Mouse (Mus musculus): ENCODE data around the gene Gm17428. TPM values are rescaled to one million over a fixed set of nuclear protein-coding genes. Genes with fewer than 3 reads are reported as not detected.
"Not testable (repeated sequence)": the region's sequence is repeated elsewhere in the genome, so short reads cannot be mapped to it uniquely, and the experiment has no call there.

The Gm17428 gene
- polyA plus RNA-seq, 1 experiment from 2014 or later = not detected

DNA sequence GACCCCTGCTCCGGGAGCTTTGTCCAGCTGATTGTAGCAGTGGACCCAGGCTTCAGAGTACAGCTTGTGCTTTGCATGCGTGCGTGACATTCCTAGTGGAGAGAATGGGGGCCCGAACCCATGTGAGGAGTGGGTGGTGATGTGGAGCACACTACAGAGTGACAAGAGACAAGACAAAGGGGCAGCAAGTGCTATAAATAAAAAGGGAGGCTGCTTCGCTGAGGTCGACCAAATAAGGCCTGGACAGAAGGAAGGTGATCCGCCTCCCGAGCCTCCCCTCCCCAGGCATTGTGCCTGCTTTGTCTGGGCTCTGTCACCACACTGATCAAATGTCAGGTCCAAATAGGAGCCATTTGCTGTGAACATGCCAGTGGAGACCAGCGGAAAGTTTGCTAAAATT, 20.1 kb downstream of the Gm17428 start:
- 42% methylated on average over 9 of the region's 9 CpGs for WGBS
- no peak for ATAC-seq (ENCODE audit: low FRiP score, low TSS enrichment)
- H3K4me2 ChIP-seq (replicated peaks; ENCODE audit: low read depth, low read length) = no peak overlapping the region
- H3K9ac ChIP-seq (replicated peaks; ENCODE audit: low read length) = no peak overlapping the region
- no peaks in the 10 kb centered on the region for H3K27me3 ChIP-seq (ENCODE audit: insufficient read depth, low read length)
- H3K4me3 ChIP-seq (ENCODE audit: low read length) = no peak overlapping the region
- no peaks in the 10 kb centered on the region for H3K36me3 ChIP-seq (ENCODE audit: insufficient read depth, low read length)
- peaks cover 9% of the 10 kb centered on the region for H3K4me1 ChIP-seq (ENCODE audit: insufficient read depth, low read length)
- H3K9me3 ChIP-seq (ENCODE audit: low read length) = no peaks in the 10 kb centered on the region
- H3K27ac ChIP-seq (ENCODE audit: low read length) = peak overlapping the region; percentile 51

DNA sequence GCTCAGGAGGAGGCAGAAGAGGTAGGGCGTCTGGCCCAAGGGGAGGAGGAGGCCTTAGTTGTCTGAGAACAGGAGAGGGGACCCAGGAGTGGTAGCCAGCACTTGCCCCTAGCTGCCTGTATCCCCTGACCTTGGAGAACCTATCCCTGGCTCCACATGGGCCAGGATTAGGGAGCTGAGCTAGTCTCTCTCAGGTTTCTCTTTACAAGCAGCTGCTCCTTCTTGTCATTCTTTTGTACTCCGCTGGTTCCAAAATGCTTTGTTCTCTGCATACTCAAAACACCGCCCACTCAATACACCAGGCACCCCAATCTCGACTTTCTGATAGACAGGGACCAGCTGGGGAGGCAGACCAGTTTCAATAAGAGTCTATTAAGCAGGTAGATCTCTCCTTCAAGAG, 20.6 kb downstream of the Gm17428 start:
- ATAC-seq (ENCODE audit: low FRiP score, low TSS enrichment) = peak; percentile 47; the same call in 1 of the 2 replicates
- no peak overlapping the region for H3K4me2 ChIP-seq (replicated peaks; ENCODE audit: low read depth, low read length)
- H3K4me1 ChIP-seq (ENCODE audit: insufficient read depth, low read length) = peaks cover 13% of the 10 kb centered on the region
- no peak overlapping the region for H3K4me3 ChIP-seq (ENCODE audit: low read length)
- no peaks in the 10 kb centered on the region for H3K36me3 ChIP-seq (ENCODE audit: insufficient read depth, low read length)
- H3K27me3 ChIP-seq (ENCODE audit: insufficient read depth, low read length) = no peaks in the 10 kb centered on the region
- H3K9ac ChIP-seq (replicated peaks; ENCODE audit: low read length) = no peak overlapping the region
- 29% methylated on average over 4 of the region's 4 CpGs for WGBS
- H3K27ac ChIP-seq (ENCODE audit: low read length) = peak overlapping the region; percentile 40; the same call in 1 of the 2 replicates
- H3K9me3 ChIP-seq (ENCODE audit: low read length) = no peaks in the 10 kb centered on the region

DNA sequence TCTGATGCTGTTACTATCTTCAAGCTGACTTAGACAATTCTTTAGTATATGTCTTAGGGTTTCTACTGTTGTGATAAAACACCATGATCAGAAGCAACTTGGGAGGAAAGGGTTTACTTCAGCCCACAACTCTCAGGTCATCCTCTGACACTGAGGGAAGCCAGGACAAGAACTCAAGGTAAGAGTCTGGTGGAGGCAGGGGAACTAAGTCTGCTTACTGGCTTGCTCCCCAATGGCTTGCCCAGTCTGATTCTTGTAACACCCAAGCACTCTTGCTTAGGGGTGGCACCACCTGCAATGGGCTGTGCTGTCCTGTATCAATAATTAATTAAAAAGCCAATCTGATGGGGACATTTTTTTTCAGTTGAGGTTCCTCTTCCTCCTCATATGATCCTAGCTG, 21.9 kb downstream of the Gm17428 start:
- H3K4me2 ChIP-seq (replicated peaks; ENCODE audit: low read depth, low read length) = no peak overlapping the region

DNA sequence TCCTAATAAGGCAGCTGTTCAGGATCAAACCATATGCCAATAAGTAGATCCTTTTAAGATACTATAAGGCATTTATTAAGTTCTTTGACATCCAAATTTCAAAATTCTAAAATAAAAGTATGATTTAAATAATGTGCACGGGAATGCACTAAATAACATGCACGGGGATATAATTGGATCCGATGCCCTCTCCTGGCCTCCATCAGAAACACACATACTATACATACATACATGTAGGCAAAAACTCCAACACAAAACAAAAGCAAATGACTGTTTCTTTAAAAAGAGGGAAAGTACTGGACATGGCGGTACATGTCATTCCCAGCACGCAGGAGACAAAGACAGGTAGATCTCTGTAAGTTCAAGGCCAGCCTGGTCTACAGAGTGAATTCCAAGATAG, 23.1 kb downstream of the Gm17428 start:
- ATAC-seq (ENCODE audit: low FRiP score, low TSS enrichment); H3K27me3 ChIP-seq (ENCODE audit: insufficient read depth, low read length); H3K9me3 ChIP-seq (ENCODE audit: low read length); H3K36me3 ChIP-seq (ENCODE audit: insufficient read depth, low read length); H3K9ac ChIP-seq (replicated peaks; ENCODE audit: low read length); H3K27ac ChIP-seq (ENCODE audit: low read length); H3K4me3 ChIP-seq (ENCODE audit: low read length); H3K4me2 ChIP-seq (replicated peaks; ENCODE audit: low read depth, low read length): not testable (repeated sequence)
- H3K4me1 ChIP-seq (ENCODE audit: insufficient read depth, low read length) = peaks cover 21% of the 10 kb centered on the region
- 88% methylated on average over 5 of the region's 5 CpGs for WGBS

More for the DNA sequence above, 21.9 kb downstream of the Gm17428 start:
- no peak for ATAC-seq (ENCODE audit: low FRiP score, low TSS enrichment)
- Histone ChIP-seq H3K27me3 (ENCODE audit: insufficient read depth, low read length) (no peaks in the 10 kb centered on the region), H3K27ac (ENCODE audit: low read length) (no peak overlapping the region), H3K9me3 (ENCODE audit: low read length) (no peaks in the 10 kb centered on the region), H3K36me3 (ENCODE audit: insufficient read depth, low read length) (no peaks in the 10 kb centered on the region), H3K4me3 (ENCODE audit: low read length) (no peak overlapping the region), H3K9ac (replicated peaks; ENCODE audit: low read length) (no peak overlapping the region), H3K4me1 (ENCODE audit: insufficient read depth, low read length) (peaks cover 24% of the 10 kb centered on the region)

DNA sequence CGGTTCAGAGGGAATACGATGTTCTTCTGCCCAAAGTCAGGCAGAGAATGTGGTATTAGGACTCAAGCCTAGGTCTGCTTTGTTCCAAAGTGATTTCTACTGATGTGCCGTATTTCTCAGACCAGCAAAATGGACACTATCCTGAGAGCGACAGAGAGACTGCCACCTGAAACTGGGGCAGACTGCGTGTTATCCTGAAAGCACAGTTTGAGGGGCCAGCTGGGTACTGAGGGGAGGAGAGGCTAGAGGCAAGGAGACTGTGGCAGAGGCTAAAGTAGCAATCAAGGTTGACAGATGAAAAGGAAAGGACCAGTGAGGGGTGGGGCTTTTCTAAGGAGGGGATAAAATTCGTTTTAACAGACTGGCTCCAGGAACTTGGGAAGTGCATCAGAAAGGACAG, 24.1 kb downstream of the Gm17428 start:
- Histone ChIP-seq H3K4me1 (ENCODE audit: insufficient read depth, low read length) (peaks cover 19% of the 10 kb centered on the region), H3K27ac (ENCODE audit: low read length) (no peak overlapping the region), H3K4me2 (replicated peaks; ENCODE audit: low read depth, low read length) (no peak overlapping the region), H3K9me3 (ENCODE audit: low read length) (no peaks in the 10 kb centered on the region), H3K36me3 (ENCODE audit: insufficient read depth, low read length) (no peaks in the 10 kb centered on the region), H3K27me3 (ENCODE audit: insufficient read depth, low read length) (no peaks in the 10 kb centered on the region), H3K4me3 (ENCODE audit: low read length) (no peak overlapping the region), H3K9ac (replicated peaks; ENCODE audit: low read length) (no peak overlapping the region)
- no peak for ATAC-seq (ENCODE audit: low FRiP score, low TSS enrichment)
- WGBS = 80% methylated on average over 6 of the region's 6 CpGs

DNA sequence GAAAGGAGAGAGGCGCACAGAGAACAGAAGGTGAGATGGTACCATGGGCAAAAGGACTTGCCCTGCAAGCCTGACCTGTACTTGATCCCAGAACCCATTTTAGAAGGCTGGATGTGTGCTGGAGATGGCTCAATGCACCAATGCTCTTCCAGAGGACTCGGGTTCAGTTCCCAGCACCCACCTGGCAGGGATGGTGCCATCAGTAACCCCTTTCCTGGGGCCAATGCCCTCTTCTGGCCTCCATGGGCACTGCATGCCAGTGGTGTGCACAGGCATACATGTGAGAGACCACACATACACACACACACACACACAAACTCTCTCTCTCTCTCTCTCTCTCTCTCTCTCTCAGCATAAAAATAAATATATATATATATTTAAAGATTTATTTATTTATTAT, 24.7 kb downstream of the Gm17428 start:
- ATAC-seq (ENCODE audit: low FRiP score, low TSS enrichment) = no peak
- no peak overlapping the region for H3K9ac ChIP-seq (replicated peaks; ENCODE audit: low read length)
- peaks cover 19% of the 10 kb centered on the region for H3K4me1 ChIP-seq (ENCODE audit: insufficient read depth, low read length)
- WGBS = 100% methylated on average over 2 of the region's 2 CpGs
- no peaks in the 10 kb centered on the region for H3K27me3 ChIP-seq (ENCODE audit: insufficient read depth, low read length)
- H3K4me3 ChIP-seq (ENCODE audit: low read length) = no peak overlapping the region
- H3K4me2 ChIP-seq (replicated peaks; ENCODE audit: low read depth, low read length) = no peak overlapping the region
- H3K36me3 ChIP-seq (ENCODE audit: insufficient read depth, low read length) = no peaks in the 10 kb centered on the region
- no peak overlapping the region for H3K27ac ChIP-seq (ENCODE audit: low read length)
- no peaks in the 10 kb centered on the region for H3K9me3 ChIP-seq (ENCODE audit: low read length)

DNA sequence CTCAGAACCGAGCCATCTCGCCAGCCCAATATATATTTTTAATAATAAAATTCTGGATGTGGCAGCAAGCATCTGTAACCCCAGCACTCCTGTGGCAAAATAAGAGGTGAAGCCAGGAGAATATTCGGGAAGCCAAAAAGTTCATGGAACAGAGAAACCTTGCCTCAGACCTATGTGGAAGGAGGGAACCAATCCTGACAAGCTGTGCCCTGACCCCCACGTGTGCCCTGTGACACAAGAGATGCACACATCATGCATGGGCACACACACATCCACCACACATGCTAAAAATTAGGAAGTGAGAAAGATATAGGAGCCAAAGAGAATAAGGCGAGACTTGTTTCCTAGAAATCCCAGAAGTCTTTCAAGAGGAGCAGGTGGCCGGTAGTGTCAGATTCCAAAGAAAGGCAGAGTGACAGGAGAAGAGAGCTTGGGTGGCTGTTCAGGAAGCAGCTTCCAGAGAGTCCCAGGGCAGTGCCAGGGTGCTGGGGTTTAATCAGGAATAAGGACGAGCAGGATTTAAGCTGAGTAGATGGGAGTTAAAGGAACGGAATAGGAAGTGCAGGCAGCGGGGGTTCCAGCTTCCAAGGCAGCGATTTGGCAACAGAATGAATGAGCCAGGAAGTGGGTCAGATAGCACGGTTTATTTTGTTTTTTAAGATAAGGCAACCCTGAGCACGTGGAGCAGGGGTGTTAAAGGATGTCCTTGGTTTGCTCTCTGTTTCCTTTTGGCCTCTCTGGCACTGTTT, 25.4 kb downstream of the Gm17428 start:
- 32% methylated on average over 12 of the region's 12 CpGs for WGBS
- ATAC-seq (ENCODE audit: low FRiP score, low TSS enrichment) = no peak

DNA sequence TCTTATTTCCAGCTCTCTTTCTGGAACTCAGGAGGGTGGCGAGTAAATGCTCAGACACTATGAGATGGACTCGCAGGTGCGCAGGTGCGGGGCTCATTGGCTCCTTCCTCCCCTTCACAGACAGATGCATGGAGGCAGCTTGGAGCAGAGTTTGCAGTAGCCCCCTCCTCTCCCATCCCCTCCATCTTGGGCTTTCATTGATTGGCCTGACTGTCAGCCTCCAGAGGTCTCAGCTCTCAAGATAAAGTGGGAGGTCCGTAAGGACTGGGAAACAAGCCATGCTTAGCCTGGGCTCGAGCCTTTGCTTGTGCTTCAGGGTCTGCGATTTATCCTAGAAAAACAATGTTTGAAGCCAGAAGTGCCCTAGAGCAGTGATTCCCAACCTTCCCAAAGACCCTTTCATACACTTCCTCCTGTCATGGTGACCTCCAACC, 26.0 kb downstream of the Gm17428 start:
- Histone ChIP-seq H3K36me3 (ENCODE audit: insufficient read depth, low read length) (no peaks in the 10 kb centered on the region), H3K9ac (replicated peaks; ENCODE audit: low read length) (no peak overlapping the region; the same call in 1 of the 2 replicates), H3K9me3 (ENCODE audit: low read length) (no peaks in the 10 kb centered on the region), H3K27me3 (ENCODE audit: insufficient read depth, low read length) (no peaks in the 10 kb centered on the region), H3K4me3 (ENCODE audit: low read length) (no peak overlapping the region), H3K4me1 (ENCODE audit: insufficient read depth, low read length) (peaks cover 19% of the 10 kb centered on the region), H3K4me2 (replicated peaks; ENCODE audit: low read depth, low read length) (no peak overlapping the region), H3K27ac (ENCODE audit: low read length) (no peak overlapping the region)
- 52% methylated on average over 7 of the region's 7 CpGs for WGBS
- 0 out of 2 replicates have a peak, but pooled peaks have one; percentile 24 for ATAC-seq (ENCODE audit: low FRiP score, low TSS enrichment)

More for the DNA sequence above, 25.4 kb downstream of the Gm17428 start:
- Histone ChIP-seq H3K27me3 (ENCODE audit: insufficient read depth, low read length) (no peaks in the 10 kb centered on the region), H3K4me3 (ENCODE audit: low read length) (no peak overlapping the region), H3K4me1 (ENCODE audit: insufficient read depth, low read length) (peaks cover 19% of the 10 kb centered on the region), H3K9ac (replicated peaks; ENCODE audit: low read length) (no peak overlapping the region; the same call in 1 of the 2 replicates), H3K27ac (ENCODE audit: low read length) (no peak overlapping the region), H3K36me3 (ENCODE audit: insufficient read depth, low read length) (no peaks in the 10 kb centered on the region), H3K4me2 (replicated peaks; ENCODE audit: low read depth, low read length) (no peak overlapping the region), H3K9me3 (ENCODE audit: low read length) (no peaks in the 10 kb centered on the region)

DNA sequence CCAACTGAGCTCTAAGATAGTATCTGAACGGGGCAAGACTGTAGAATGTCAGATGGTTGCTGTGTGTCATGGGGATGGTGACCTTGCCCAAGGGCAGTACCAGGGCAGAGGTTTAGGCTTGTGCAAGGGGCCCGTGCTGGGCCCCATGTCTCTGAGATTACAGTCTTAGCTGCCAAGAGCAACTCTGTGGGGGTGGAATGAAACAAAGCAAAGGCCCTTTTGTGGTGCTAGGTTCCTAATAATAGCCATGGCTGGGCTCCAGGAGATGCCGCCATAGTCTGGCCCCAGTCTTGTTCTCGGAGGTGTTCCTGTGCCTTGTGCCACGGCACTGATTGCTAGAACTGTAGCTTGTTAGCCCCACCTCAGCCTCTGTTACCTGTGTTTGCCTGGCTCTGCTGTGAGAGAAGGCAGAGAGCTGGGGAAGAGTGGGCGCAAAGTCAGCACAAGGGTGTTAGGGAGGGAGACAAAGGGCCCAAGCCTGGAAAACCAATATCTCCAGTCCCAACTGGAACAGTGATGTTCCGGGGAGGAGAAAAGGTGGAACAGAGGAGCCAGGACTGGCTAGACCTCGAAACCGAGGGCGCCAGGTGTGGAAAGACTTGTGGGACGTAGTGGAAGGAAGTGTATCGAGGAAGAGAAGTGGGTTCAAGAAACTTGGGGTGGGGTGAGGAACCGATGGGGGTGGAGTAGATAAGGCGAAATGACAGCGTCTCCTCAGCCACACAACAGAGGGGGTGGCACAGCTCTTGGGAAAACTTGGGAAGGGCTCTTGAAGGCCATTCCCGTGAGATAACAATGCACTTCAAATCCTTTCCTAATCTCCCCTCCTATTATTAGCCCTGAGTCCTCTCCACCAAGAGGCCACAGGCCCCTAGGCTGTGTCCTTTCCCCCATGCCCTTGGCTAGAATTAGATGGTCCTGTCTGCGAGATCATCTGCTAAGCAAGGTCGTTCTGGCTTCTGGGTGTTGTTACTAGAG, 27.4 kb downstream of the Gm17428 start:
- H3K9ac ChIP-seq (replicated peaks; ENCODE audit: low read length) = no peak overlapping the region
- no peak overlapping the region for H3K27ac ChIP-seq (ENCODE audit: low read length)
- H3K9me3 ChIP-seq (ENCODE audit: low read length) = no peaks in the 10 kb centered on the region
- no peaks in the 10 kb centered on the region for H3K27me3 ChIP-seq (ENCODE audit: insufficient read depth, low read length)
- H3K4me3 ChIP-seq (ENCODE audit: low read length) = no peak overlapping the region
- H3K36me3 ChIP-seq (ENCODE audit: insufficient read depth, low read length) = no peaks in the 10 kb centered on the region
- H3K4me1 ChIP-seq (ENCODE audit: insufficient read depth, low read length) = peaks cover 19% of the 10 kb centered on the region
- WGBS = 78% methylated on average over 18 of the region's 18 CpGs
- ATAC-seq (ENCODE audit: low FRiP score, low TSS enrichment) = 0 out of 2 replicates have a peak, but pooled peaks have one; percentile 14
- no peak overlapping the region for H3K4me2 ChIP-seq (replicated peaks; ENCODE audit: low read depth, low read length)
